In the genomic region with DNA sequence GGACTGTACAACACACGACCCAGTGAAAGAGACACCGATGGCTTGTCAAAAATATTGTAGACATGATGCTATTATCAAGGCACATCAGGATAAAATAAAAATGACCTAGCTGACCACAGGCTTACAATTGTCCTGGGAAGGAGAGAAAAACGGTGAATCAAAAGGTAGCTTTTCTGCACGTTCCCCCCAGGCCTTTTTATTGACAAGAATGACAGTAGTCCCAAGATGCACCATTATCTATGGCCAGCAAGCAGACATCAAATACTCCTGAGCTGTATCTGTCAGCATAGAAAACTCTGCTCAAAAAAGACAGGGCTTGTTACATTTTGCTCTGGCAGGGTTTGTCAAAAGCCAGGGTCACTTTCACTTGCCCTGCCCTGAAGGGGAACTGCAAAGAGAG, we compare ENCODE assay signal across 16 mouse cellular contexts.
"Had no signal": no experiment of that assay in that cellular context is flagged by ENCODE, and none has a peak within 500 bp of the region (broad histone marks: within the 10 kb centered on the region; RNA-seq: fewer than 3 reads in every experiment).

No protein-coding gene starts in this region.

- DNase-seq: kidney, adult 2 months; kidney, postnatal 14 days; layer of hippocampus, postnatal 36 days; lung, postnatal 14 days; right cerebral cortex, adult 18-20 months; thymus, adult 18-20 months; thymus, postnatal 25 days had no signal

- H3K4me3 ChIP-seq: kidney, embryonic 15.5 days; limb, embryonic 15.5 days; liver, embryonic 12.5 days; lung, embryonic 15.5 days; megakaryocyte, embryonic 14.5 days; myocyte; neural tube, embryonic 15.5 days had no signal

- H3K4me1 ChIP-seq: kidney, embryonic 15.5 days; limb, embryonic 15.5 days; liver, embryonic 12.5 days; lung, embryonic 15.5 days; megakaryocyte, embryonic 14.5 days; neural tube, embryonic 15.5 days had no signal

- H3K4me2 ChIP-seq: kidney, embryonic 15.5 days; limb, embryonic 15.5 days; liver, embryonic 12.5 days; lung, embryonic 15.5 days; neural tube, embryonic 15.5 days had no signal

- H3K27me3 ChIP-seq: kidney, embryonic 15.5 days; limb, embryonic 15.5 days; liver, embryonic 12.5 days; lung, embryonic 15.5 days; megakaryocyte, embryonic 14.5 days; neural tube, embryonic 15.5 days had no signal

- H3K9me3 ChIP-seq: kidney, embryonic 15.5 days; limb, embryonic 15.5 days; liver, embryonic 12.5 days; lung, embryonic 15.5 days; megakaryocyte, embryonic 14.5 days; neural tube, embryonic 15.5 days had no signal

- ATAC-seq: intestine, embryonic 16.5 days; liver, embryonic 12.5 days had no signal

- H3K9ac ChIP-seq: kidney, embryonic 15.5 days; limb, embryonic 15.5 days; liver, embryonic 12.5 days; lung, embryonic 15.5 days; neural tube, embryonic 15.5 days had no signal

- H3K36me3 ChIP-seq: kidney, embryonic 15.5 days; limb, embryonic 15.5 days; liver, embryonic 12.5 days; lung, embryonic 15.5 days; neural tube, embryonic 15.5 days had no signal

- H3K27ac ChIP-seq: kidney, embryonic 15.5 days; limb, embryonic 15.5 days; liver, embryonic 12.5 days; lung, embryonic 15.5 days; macrophage; neural tube, embryonic 15.5 days had no signal
